Mouse (Mus musculus): ENCODE measurements at regions not wholly inside any gene's neighbourhood (a gene's known extent, or its start where the extent isn't known, plus 50 kb on each side); places are given as distances from the start of the nearest gene placed in this dataset.

- no peak for DNase-seq (ENCODE audit: low spot score in 2 of 2)
Measured at GRCm38 (mm10) chr9:61222212-61223003, 149.8 kb upstream of the Tle3 start.

DNA sequence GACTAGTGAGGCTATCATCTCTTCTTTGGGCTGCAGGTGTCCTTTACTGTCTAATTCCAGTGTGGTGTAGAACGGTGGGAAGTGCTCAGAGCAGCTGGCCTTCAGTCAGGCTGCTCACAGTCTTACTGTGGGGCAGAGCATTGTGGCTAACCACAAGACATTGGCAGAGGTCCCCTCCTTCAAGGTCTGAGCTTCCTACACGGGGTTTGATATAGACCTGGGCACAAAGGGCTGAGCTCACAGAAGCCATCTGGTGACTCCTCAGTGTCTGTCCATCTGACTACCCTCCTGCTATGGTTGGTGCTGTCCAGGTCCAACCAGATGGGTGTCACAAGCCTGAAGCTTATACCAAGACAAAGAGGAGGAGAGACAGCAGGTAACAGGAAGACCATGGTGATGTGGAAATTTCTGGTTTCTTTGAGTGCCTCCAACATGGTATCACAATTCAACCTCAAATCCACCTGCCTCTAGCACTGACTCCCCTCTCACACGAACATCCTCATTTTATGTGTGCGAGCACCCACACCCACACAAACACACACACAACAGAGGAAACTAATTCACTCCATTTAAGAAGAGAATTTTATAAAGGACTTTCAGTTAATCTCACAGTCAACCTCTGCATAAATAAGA lies 147.0 kb upstream of the Tle3 start:
- no peak for DNase-seq (ENCODE audit: low spot score in 2 of 2)

DNA sequence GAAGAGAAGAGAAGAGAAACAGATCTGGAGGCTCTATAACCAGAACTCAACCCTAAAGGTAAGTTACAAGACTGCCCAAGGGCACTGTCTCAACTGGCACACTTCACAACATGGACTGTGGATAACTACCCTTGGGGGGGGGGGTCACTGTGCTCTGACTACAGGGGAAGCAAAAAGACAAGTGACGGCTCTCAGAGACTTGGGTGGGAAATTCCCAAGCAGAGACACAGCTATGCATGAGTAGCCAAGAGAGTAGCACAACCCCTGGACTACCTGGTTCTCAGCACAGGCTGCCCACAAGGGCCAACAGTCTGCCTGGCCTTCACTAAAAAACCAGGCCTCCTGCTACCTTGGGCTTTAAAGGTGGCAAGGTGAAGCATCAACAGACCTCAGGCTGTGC lies 146.3 kb upstream of the Tle3 start:
- no peak for DNase-seq (ENCODE audit: low spot score in 2 of 2)

DNA sequence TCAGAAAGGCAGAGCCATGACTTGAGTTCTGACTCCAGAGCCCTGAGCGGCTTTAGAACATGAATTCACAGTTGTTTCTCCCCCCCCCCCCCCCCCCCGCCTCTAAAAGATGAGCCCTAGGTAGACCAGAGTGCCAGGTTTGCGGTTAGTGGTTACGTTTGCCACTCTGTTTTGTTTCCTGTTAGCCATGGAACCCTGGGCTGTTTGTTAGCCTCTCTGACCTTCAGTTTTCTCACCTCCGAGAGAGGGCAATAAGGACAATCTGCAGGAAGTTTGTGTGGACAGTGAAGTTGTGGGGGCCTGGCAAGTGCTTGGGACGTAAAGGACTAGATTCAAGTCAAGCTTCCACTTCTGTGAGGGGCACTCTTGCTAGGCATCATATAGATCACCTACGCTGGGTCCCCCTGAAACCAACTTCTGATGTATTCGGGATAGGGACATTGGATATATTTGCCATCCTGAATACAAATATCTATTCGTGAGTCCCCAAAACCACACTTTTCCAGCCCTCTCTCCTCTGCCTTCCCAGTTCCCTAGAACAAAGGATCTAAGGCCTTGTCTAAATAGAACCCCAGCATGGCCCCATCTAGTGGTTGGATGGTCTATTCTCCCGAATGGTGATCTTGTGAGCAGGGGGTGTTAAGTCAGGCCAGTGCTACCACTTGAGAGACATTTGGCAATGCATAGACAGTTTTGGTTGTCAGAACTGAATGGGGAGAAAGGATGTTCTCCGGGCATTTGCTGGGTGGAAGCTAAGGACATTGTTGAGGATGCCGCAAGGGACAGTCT lies 145.4 kb upstream of the Tle3 start:
- DNase-seq (ENCODE audit: low spot score in 2 of 2): no peak

- DNase-seq (ENCODE audit: low spot score in 2 of 2): no peak
Measured at GRCm38 (mm10) chr9:61227492-61228229, 144.5 kb upstream of the Tle3 start.

DNA sequence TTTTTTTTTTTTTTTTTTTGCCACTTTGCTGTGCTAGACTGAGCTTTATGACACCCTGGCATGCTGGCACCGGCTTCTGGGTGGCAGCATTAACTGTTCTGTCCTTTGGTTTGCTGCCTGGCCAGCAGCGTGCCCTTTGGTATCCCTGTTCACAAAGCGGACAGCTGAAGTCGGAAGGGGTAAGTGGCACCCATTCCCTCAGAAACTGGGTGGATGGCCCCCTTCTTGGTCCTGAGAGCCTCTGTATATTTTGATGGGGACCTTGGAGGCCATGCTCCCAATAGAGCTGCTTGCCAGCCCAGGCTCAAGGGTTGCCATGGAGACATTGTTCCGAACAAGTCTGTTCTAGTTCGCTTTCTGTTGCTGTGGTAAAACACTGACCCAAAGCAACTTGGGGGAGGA lies 143.9 kb upstream of the Tle3 start:
- DNase-seq (ENCODE audit: low spot score in 2 of 2): no peak

GRCm38 (mm10) chr9:61230306-61230705 lies 141.9 kb upstream of the Tle3 start:
- no peak for DNase-seq (ENCODE audit: low spot score in 2 of 2)

GRCm38 (mm10) chr9:61232630-61233029 lies 139.5 kb upstream of the Tle3 start:
- no peak for DNase-seq (ENCODE audit: low spot score in 2 of 2)

DNA sequence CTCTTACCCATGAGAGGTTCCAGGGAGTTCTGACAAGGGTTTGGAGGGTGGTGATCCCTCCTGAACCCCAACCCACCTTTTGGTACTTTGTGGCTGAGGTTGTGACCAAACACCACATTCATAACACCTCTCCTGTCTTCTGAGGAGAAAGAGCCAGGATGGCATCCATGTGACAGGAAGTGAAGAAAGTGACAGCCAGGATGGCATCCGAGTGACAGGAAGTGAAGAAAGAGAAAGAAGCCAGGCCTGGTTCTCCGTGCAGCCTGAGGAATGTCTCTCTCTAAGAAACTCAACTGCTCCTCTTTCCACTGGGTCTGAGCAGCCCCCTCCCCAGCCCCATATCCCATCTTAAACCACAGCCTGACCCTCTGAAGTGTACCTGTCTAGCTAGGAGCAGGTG lies 138.9 kb upstream of the Tle3 start:
- no peak for DNase-seq (ENCODE audit: low spot score in 2 of 2)

- DNase-seq (ENCODE audit: low spot score in 2 of 2): no peak
Measured at GRCm38 (mm10) chr9:61235653-61236610, 136.2 kb upstream of the Tle3 start.

DNA sequence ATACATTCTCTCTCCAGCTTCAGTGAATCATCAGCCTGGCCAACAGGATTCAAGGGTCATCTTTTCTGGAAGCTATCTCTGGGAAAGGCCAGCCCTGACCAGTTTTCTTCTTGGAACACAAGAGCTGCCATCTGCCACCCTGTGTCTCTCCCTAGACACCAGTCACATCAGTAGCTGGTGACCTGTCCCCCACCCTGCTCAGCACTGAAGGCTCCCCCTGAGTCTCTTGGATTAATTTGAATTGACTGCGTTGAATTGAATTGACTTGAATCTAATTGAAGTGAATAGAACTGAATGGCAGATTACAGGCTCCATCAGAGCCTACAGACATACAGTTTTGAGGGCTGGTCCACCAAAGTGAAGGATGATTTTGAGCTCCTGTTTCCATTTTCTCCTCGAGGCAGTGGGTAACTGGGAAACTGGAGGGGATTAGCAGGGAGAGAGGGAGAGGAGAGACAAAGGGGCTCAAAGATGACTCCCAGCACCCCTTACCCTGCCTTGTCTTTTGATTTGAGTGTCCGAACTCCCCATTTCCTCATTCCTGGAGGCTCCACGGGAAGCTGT lies 133.4 kb upstream of the Tle3 start:
- DNase-seq (ENCODE audit: low spot score in 2 of 2): no peak

DNA sequence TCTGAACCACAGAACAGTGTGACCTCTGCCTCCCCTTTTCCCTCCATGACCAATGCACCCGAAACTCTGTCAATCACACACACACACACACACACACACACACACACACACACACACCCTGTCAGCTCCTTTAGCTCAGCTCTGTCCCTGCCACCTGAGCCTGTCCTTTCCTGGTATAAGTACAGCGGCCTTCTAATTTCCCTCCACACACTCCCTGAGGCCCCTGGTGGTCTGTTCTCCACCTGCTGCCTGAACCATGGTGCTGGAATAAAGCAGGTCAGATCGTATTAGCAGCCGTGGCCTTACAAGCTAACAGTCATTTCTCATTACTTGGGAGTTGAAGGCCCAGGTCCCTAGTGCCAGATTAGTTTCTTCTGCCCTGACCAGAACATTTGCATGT lies 132.8 kb upstream of the Tle3 start:
- no peak for DNase-seq (ENCODE audit: low spot score in 2 of 2)

- DNase-seq (ENCODE audit: low spot score in 2 of 2): no peak
Measured at GRCm38 (mm10) chr9:61241442-61241841, 130.7 kb upstream of the Tle3 start.

DNA sequence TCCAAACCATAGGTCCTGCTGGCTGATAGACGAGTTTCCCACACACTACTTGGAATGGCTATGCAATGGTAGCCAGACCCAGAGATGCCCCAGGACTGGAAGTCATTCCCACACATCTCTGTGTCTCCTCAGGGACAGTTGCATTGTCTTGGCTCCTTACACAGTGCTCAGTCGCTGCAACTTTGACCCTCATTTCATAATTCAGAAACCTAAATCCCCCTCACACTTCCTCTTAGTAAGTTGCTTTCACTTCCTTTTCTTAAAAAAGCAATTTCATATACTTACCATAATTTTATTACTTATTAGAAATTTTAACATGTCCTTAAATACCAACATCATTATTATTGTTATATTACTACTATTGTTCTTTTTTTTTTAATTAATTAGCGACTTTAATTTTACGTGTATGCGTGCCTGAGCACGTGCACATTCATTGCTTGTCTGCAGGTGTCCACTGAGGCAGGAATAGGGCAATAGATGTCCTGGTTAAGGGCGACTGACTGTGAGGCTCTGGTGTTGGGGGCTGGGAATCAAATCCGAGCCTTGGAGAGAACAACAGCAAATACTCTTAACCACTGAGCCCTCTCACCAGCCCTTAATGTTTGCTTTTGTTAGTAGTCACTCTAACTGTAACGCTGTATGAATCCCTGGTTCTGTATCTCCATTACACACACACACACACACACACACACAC lies 129.9 kb upstream of the Tle3 start:
- no peak for DNase-seq (ENCODE audit: low spot score in 2 of 2)

DNA sequence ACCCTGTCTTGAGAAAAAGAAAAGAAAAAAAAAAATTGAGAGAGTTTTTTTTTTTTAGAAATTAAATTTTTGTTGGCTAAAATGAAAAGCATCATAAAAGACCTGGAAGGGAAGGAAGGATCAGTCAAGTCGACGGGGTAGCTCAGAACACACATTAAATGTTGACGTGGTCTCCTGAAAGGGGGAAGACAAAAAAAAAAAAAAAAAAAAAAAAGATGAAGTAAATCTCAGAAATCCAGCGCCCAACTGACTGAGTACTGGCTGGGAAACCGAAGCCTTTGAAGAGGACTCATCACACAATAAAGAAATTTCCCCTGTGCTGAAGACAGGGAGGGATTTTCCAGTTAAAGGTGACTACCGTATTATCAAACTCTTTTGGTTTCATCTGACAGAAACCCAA lies 128.9 kb upstream of the Tle3 start:
- DNase-seq (ENCODE audit: low spot score in 2 of 2): no peak

GRCm38 (mm10) chr9:61249691-61250425 lies 122.3 kb upstream of the Tle3 start:
- DNase-seq (ENCODE audit: low spot score in 2 of 2): no peak

- no peak for DNase-seq (ENCODE audit: low spot score in 2 of 2)
Measured at GRCm38 (mm10) chr9:61251606-61252005, 120.6 kb upstream of the Tle3 start.

DNA sequence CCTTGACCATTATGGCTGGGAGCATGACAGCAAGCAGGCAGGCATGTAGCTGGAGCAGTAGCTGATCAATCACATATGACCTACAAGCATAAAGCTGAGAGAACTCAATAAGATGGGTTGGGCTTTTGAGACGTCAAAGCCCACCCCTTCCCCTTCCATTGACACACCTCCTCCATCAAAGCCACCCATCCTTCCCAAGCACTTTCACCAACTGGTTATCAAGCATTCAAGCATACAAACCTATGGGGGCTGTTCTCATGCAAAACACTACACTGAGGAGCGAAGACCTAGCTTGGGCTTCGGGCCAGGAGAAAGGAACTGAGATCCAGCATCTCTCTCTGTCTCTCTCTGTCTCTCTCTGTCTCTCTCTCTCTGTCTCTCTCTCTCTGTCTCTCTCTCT lies 118.4 kb upstream of the Tle3 start:
- DNase-seq (ENCODE audit: low spot score in 2 of 2): no peak

- DNase-seq (ENCODE audit: low spot score in 2 of 2): no peak
Measured at GRCm38 (mm10) chr9:61257488-61257887, 114.7 kb upstream of the Tle3 start.
